Mouse (Mus musculus) hindbrain, embryonic 12.5 days (tissue): ENCODE results near the gene Slc51b. TPM values are rescaled to one million over a fixed set of nuclear protein-coding genes. Genes with fewer than 3 reads are reported as not detected.

Source experiments
- polyA plus RNA-seq: library from polyadenylated mRNA; unstranded; fragments of >200 nt; fragmentation: Nextera tagmentation; extraction: Ambion mirVana; gene quantifications from 2 replicates; pipeline ENCODE4 v1.2.1, GENCODE M21; 2016

Slc51b gene
- polyA plus RNA-seq, 1 experiment from 2014 or later, result not detected

Other genes starting within 250 kb of the Slc51b start
- 5.8 and 6.4 TPM in 2 replicates for gene Parp16, start 227.6 kb downstream of the Slc51b start, polyA plus RNA-seq
- gene Cilp, start 157.8 kb downstream of the Slc51b start, polyA plus RNA-seq, result 0.41 and 0.73 TPM in 2 replicates
- 47.4 and 54.7 TPM in 2 replicates for gene Clpx, start 128.7 kb downstream of the Slc51b start, polyA plus RNA-seq
- 13.3 and 14.0 TPM in 2 replicates for gene Pdcd7, start 76.9 kb downstream of the Slc51b start, polyA plus RNA-seq
- gene Ubap1l, start 61.9 kb downstream of the Slc51b start, polyA plus RNA-seq, result 0.72 and 1.1 TPM in 2 replicates
- 0.74 and 1.0 TPM in 2 replicates for gene Kbtbd13, start 31.3 kb downstream of the Slc51b start, polyA plus RNA-seq
- gene Rasl12, start 24.4 kb downstream of the Slc51b start, polyA plus RNA-seq, result 7.8 and 8.4 TPM in 2 replicates
- gene Mtfmt, start 12.8 kb upstream of the Slc51b start, polyA plus RNA-seq, result 22.8 and 28.4 TPM in 2 replicates
- gene Spg21, start 38.0 kb upstream of the Slc51b start, polyA plus RNA-seq, result 121 and 136 TPM in 2 replicates
- gene Ankdd1a, start 97.2 kb upstream of the Slc51b start, polyA plus RNA-seq, result 0.22 TPM in 1 of 2 replicates, not detected in the other
- gene Plekho2, start 157.1 kb upstream of the Slc51b start, polyA plus RNA-seq, result 12.4 and 14.1 TPM in 2 replicates
- gene Pif1, start 164.2 kb upstream of the Slc51b start, polyA plus RNA-seq, result 13.9 and 16.5 TPM in 2 replicates
- 13.7 and 15.0 TPM in 2 replicates for gene Rbpms2, start 206.7 kb upstream of the Slc51b start, polyA plus RNA-seq
- gene Oaz2, start 245.0 kb upstream of the Slc51b start, polyA plus RNA-seq, result 312 and 323 TPM in 2 replicates